Mouse (Mus musculus): Measurements from ENCODE around the gene Ssh1.

Gene Ssh1

GRCm38 (mm10) chr5:113887132-113887531 lies 106.6 kb downstream of the Ssh1 start:
- DNase-seq, result no peak
